Mouse (Mus musculus): ENCODE results near the gene Ccdc148. TPM values are rescaled to one million over a fixed set of nuclear protein-coding genes. Genes with fewer than 3 reads are reported as not detected.

The Ccdc148 gene
- polyA plus RNA-seq, 1 experiment from 2014 or later: 0.75 TPM

DNA sequence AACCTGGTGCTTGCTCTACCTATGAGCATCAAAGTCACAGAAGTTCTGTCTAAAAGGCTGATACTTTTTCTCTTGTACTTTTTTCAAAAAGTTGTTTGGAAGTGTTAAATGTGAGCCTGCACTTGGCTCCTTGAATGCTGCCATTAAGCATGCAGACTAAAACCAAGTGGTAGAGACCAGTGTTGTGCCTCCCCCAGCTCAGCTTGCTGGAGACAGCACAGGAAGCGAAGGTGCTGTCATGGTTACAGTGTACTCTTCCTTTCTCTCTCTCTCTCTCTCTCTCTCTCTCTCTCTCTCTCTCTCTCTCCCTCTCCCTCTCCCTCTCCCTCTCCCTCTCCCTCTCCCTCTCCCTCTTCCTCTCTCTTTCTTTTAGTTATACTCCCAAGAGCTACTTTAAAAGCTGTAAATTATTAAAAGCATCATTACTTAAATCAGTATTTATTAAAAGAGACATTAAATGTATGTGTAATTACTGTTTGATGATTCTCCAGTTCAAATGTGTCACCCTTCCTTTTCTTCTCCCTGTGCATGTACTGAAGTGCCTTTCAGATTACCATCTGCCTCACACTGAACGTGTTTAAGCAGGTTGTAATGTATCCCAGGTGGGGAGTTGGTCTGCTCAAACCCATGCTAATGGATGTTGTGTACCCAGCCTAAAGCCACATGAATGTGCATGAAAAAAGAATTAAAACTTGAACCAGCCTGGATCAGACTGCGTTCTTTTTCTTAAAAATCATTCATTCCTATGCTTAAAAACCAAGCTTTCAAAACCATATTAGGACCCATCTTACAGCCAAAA, 43.3 kb upstream of the Ccdc148 start:
- no peaks in the 10 kb centered on the region for H3K27me3 ChIP-seq (ENCODE audit: insufficient read depth, low read length)

DNA sequence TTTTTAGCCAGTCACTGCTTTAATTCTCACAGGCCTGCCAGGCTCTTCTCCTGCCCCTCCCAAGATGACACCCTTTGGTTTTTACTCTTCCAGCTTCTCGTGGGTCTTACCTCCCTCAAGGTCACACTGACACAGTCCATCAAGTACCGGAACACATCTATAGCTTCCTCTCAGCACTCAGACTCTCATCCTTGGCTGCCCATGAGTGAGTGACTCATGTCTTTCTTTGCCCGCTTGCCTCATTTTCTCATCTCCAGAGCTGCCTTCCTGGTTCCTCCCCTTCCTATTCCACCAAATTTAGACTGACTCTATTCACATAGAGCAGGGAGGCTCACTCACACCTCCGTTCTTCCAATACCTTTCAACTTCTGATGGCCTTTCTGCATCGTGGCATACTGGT, 42.4 kb upstream of the Ccdc148 start:
- TF ChIP-seq EP300 (IDR thresholded peaks at IDR 0.05; ENCODE audit: low read depth): no peak
- TF ChIP-seq CTCF (IDR thresholded peaks at IDR 0.05; ENCODE audit: low read depth): no peak
- DNase-seq: no peak
- ATAC-seq: no peak
- Histone ChIP-seq H3K27ac (ENCODE audit: low read depth) (no peak overlapping the region), H3K9ac (replicated peaks) (no peak overlapping the region), H3K4me3 (ENCODE audit: low read depth, low read length) (no peak overlapping the region), H3K36me3 (replicated peaks; ENCODE audit: insufficient read depth, low read length) (no peaks in the 10 kb centered on the region), H3K9me3 (ENCODE audit: low read length) (no peaks in the 10 kb centered on the region), H3K4me2 (ENCODE audit: low read depth, low read length) (no peak overlapping the region), H3K27me3 (ENCODE audit: insufficient read depth, low read length) (no peaks in the 10 kb centered on the region), H3K4me1 (ENCODE audit: insufficient read depth) (peaks cover 8% of the 10 kb centered on the region)
- 59% methylated on average over 5 of the region's 5 CpGs for WGBS (ENCODE audit: insufficient replicate concordance)

More for the DNA sequence above, 43.3 kb upstream of the Ccdc148 start:
- no peaks in the 10 kb centered on the region for H3K36me3 ChIP-seq (replicated peaks; ENCODE audit: insufficient read depth, low read length)
- H3K27ac ChIP-seq (ENCODE audit: low read depth): no peak overlapping the region
- no peaks in the 10 kb centered on the region for H3K9me3 ChIP-seq (ENCODE audit: low read length)
- no peak overlapping the region for H3K4me3 ChIP-seq (ENCODE audit: low read depth, low read length)
- ATAC-seq: no peak
- no peak overlapping the region for H3K4me2 ChIP-seq (ENCODE audit: low read depth, low read length)
- no peak overlapping the region for H3K9ac ChIP-seq (replicated peaks)
- H3K4me1 ChIP-seq (ENCODE audit: insufficient read depth): peaks cover 8% of the 10 kb centered on the region
- no peak for DNase-seq
- TF ChIP-seq EP300 (IDR thresholded peaks at IDR 0.05; ENCODE audit: low read depth) (no peak), CTCF (IDR thresholded peaks at IDR 0.05; ENCODE audit: low read depth) (no peak)
- 63% methylated on average over 3 of the region's 3 CpGs for WGBS (ENCODE audit: insufficient replicate concordance)

DNA sequence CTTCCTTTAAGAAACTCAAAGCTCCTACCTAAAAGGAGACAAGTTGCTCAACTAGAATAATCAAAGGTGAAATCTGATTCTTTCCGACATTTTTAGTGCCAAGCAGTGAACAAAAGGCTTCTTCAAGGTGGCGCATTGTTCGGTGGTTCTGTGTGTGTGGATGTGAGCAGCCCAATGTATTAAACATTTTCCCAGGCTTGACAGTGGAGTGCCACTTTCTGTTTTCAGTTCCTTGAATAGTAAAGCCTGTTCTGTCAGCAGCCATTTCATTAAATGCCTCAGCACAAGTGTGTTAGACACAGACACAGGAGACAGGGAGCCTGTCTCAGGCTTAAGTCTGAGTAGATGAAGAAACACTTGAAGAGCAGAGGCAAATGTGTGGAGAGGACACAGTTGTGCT, 40.0 kb upstream of the Ccdc148 start:
- no peak overlapping the region for H3K27ac ChIP-seq (ENCODE audit: low read depth)
- no peak overlapping the region for H3K9ac ChIP-seq (replicated peaks)
- no peaks in the 10 kb centered on the region for H3K27me3 ChIP-seq (ENCODE audit: insufficient read depth, low read length)
- no peaks in the 10 kb centered on the region for H3K9me3 ChIP-seq (ENCODE audit: low read length)
- DNase-seq (no peak), ATAC-seq (no peak)
- no peak overlapping the region for H3K4me2 ChIP-seq (ENCODE audit: low read depth, low read length)
- no peaks in the 10 kb centered on the region for H3K36me3 ChIP-seq (replicated peaks; ENCODE audit: insufficient read depth, low read length)
- 86% methylated on average over 3 of the region's 3 CpGs for WGBS (ENCODE audit: insufficient replicate concordance)
- no peak overlapping the region for H3K4me3 ChIP-seq (ENCODE audit: low read depth, low read length)
- TF ChIP-seq EP300 (IDR thresholded peaks at IDR 0.05; ENCODE audit: low read depth) (no peak), CTCF (IDR thresholded peaks at IDR 0.05; ENCODE audit: low read depth) (no peak)
- H3K4me1 ChIP-seq (ENCODE audit: insufficient read depth): peaks cover 3% of the 10 kb centered on the region; the same call in 1 of the 2 replicates

- DNase-seq (no peak), ATAC-seq (no peak)
- Histone ChIP-seq H3K27me3 (ENCODE audit: insufficient read depth, low read length) (no peaks in the 10 kb centered on the region), H3K9ac (replicated peaks) (no peak overlapping the region), H3K4me3 (ENCODE audit: low read depth, low read length) (no peak overlapping the region), H3K4me2 (ENCODE audit: low read depth, low read length) (no peak overlapping the region), H3K36me3 (replicated peaks; ENCODE audit: insufficient read depth, low read length) (no peaks in the 10 kb centered on the region), H3K4me1 (ENCODE audit: insufficient read depth) (peaks cover 3% of the 10 kb centered on the region; the same call in 1 of the 2 replicates), H3K27ac (ENCODE audit: low read depth) (no peak overlapping the region), H3K9me3 (ENCODE audit: low read length) (no peaks in the 10 kb centered on the region)
- 85% methylated on average over 5 of the region's 5 CpGs for WGBS (ENCODE audit: insufficient replicate concordance)
- TF ChIP-seq CTCF (IDR thresholded peaks at IDR 0.05; ENCODE audit: low read depth) (no peak), EP300 (IDR thresholded peaks at IDR 0.05; ENCODE audit: low read depth) (no peak)
Observed at GRCm38 (mm10) chr2:59199476-59199976, 39.0 kb upstream of the Ccdc148 start.

DNA sequence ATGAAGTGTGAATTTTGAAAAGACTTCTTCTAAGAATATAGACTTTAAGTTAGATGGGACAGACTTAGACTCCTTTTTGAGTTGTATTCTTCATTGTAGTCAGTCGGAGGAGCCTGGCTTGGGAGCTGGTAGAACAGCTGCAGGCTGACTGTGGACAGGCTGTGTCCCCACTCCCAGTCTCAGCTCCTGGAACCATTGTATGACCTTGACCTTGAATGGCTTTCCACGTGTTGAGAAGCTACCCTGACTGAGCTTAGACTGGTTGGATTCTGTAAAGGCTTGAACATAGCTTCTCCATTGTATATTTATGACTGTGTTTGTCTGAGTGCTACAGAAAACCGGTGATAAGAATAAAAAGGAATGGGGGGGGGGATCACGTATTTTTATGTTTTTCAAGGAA, 36.7 kb upstream of the Ccdc148 start:
- WGBS (ENCODE audit: insufficient replicate concordance): 63% methylated on average over 4 of the region's 4 CpGs
- H3K36me3 ChIP-seq (replicated peaks; ENCODE audit: insufficient read depth, low read length): no peaks in the 10 kb centered on the region
- no peaks in the 10 kb centered on the region; the same call in 1 of the 2 replicates for H3K4me1 ChIP-seq (ENCODE audit: insufficient read depth)
- no peaks in the 10 kb centered on the region for H3K9me3 ChIP-seq (ENCODE audit: low read length)
- no peak overlapping the region for H3K4me3 ChIP-seq (ENCODE audit: low read depth, low read length)
- no peaks in the 10 kb centered on the region for H3K27me3 ChIP-seq (ENCODE audit: insufficient read depth, low read length)
- no peak overlapping the region for H3K27ac ChIP-seq (ENCODE audit: low read depth)
- TF ChIP-seq EP300 (IDR thresholded peaks at IDR 0.05; ENCODE audit: low read depth): no peak
- TF ChIP-seq CTCF (IDR thresholded peaks at IDR 0.05; ENCODE audit: low read depth): no peak
- no peak overlapping the region for H3K9ac ChIP-seq (replicated peaks)
- H3K4me2 ChIP-seq (ENCODE audit: low read depth, low read length): no peak overlapping the region
- no peak for ATAC-seq
- no peak for DNase-seq

DNA sequence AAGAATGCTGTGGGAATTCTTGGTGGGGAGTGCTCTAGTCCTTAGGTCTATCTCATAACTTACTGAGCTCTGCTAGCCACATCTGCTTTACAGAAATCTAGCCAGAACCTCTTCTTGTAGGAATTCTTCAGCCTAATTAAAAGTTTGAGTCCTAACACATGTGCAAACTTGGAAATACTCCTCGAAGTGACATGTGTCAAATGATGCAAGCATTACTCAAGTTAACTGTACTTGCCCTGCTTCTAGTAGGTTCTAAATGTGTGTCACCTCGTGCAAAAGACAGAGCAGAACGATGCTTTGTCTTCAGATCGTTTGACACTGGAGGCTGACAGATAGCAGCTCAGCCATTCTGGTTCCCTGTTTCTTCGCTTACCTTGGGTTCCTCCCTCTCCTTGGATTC, 32.6 kb upstream of the Ccdc148 start:
- WGBS (ENCODE audit: insufficient replicate concordance): 73% methylated on average over 5 of the region's 5 CpGs
- no peaks in the 10 kb centered on the region for H3K27me3 ChIP-seq (ENCODE audit: insufficient read depth, low read length)
- no peak overlapping the region for H3K27ac ChIP-seq (ENCODE audit: low read depth)
- H3K9ac ChIP-seq (replicated peaks): no peak overlapping the region
- ATAC-seq (no peak), DNase-seq (no peak)
- H3K4me1 ChIP-seq (ENCODE audit: insufficient read depth): peaks cover 8% of the 10 kb centered on the region; the same call in 1 of the 2 replicates
- H3K36me3 ChIP-seq (replicated peaks; ENCODE audit: insufficient read depth, low read length): no peaks in the 10 kb centered on the region
- no peaks in the 10 kb centered on the region for H3K9me3 ChIP-seq (ENCODE audit: low read length)
- no peak overlapping the region for H3K4me3 ChIP-seq (ENCODE audit: low read depth, low read length)
- no peak overlapping the region for H3K4me2 ChIP-seq (ENCODE audit: low read depth, low read length)
- TF ChIP-seq EP300 (IDR thresholded peaks at IDR 0.05; ENCODE audit: low read depth) (no peak), CTCF (IDR thresholded peaks at IDR 0.05; ENCODE audit: low read depth) (no peak)

Measured in liver, postnatal 0 days (tissue).